Mouse (Mus musculus): ENCODE results near the gene Fastkd3.
A peak's percentile ranks its signal among the peaks of the same experiment; 100 is the strongest.

The Fastkd3 gene

GRCm38 (mm10) chr13:68622792-68623191 lies 40.8 kb downstream of the Fastkd3 start:
- DNase-seq: peak; percentile 37

GRCm38 (mm10) chr13:68627041-68627440 lies 45.0 kb downstream of the Fastkd3 start:
- no peak for DNase-seq

Data from right cerebral cortex, postnatal 14 days (tissue).